Mouse (Mus musculus) ES-E14 (cell line): ENCODE data around the gene Snrnp200.

Experiments
- CHD2 ChIP-seq: IDR thresholded peaks from 2 replicates; pipeline ENCODE4 v1.6.1; 2014; ENCODE audit warnings: mild to moderate bottlenecking, low read depth, low read length, inconsistent platforms
- HCFC1 ChIP-seq: IDR thresholded peaks from 2 replicates; pipeline ENCODE4 v1.6.1; 2012; ENCODE audit warnings: low read length, inconsistent platforms, borderline replicate concordance; ENCODE audit not compliant: insufficient read depth
- MAFK ChIP-seq: IDR thresholded peaks from 2 replicates; pipeline ENCODE4 v1.6.1; 2014; ENCODE audit warnings: mild to moderate bottlenecking, low read depth, low read length, inconsistent platforms; ENCODE audit not compliant: insufficient read depth

GRCm38 (mm10) chr2:127252787-127253186, 44.6 kb downstream of the Snrnp200 start:
- TF ChIP-seq MAFK = no peak
- TF ChIP-seq HCFC1 = no peak
- TF ChIP-seq CHD2 = no peak
